Mouse (Mus musculus): ENCODE results near the gene Il13ra1.

Il13ra1 gene

DNA sequence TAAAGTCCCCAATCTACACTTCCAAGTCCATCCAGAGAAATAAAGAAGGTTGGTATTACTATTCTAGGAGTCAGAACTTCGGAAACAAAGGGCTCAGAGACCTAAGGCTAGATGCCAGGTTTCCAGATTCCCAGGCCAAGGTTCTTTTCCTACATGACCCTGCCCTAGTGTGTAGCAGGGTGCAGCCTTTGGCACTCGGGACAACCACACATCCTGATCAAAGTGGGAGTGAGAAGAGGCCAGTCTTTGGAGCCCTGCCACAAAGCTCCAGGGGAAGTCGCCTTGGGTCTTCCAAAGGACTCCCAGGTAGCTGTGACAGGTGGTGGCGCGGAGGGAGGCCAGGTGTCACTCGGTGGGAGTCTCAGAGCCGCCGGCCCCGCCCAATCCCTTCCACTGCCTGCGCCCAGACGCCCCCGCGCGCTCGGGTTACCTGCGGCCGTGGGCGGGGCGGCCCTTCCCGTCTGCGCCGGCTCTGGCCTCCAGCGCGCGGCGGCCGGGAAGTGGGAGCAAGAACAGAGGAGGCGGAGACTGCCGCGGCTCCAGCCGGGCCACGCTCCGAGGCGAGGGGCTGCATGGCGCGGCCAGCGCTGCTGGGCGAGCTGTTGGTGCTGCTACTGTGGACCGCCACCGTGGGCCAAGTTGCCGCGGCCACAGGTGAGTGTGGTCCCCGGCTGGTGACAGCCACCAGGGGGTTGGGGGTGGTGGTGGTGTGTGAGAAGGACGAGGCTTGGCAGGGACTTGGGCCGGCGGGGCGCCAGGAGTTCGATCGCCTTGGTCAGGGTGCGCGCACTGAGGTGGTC lies at the start of gene Il13ra1:
Gene Il13ra1 (plus strand): TSS at position 489 of the 800 bp plus-strand sequence.
- DNase-seq (ENCODE audit: low spot score in 2 of 2): peak in 1 of 2 experiments; percentile 11

DNA sequence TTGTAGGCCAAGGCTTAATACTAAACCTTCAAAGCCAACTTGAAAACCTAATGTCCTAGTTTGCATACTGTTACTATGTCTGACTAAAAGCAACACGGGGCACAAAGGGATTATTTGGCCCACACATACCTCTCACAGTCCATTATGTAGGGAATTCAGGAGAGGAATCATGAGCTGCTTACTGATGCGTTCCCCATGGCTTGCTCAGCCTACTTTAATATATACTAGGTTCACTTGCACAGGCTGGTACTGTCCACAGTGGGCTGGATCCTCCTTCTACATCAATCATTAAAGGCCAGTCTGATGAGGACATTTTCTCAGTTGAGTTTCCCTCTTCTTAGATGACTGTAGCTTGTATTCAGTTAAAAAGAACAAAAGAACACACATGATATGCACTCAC lies 37.9 kb upstream of the Il13ra1 start:
- DNase-seq (ENCODE audit: low spot score in 2 of 2): no peak

DNA sequence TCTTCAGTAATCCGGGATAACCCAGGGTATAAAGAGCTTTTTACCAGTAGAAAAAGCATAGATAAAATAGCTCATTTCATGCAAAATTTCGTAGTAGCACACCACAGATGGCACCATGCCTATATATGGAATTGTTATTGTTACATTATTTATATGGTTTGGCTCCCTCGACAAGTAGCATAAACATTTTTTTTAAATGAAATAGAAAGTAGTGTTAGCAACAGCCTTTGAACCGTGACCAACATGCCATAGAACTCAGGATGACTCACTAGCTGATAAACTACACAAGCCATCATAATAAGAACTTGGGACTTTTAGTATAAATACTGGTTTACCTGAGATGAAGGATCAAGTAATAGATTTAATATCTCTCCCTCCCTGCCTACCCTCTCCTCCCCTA lies 34.7 kb upstream of the Il13ra1 start:
- no peak for DNase-seq (ENCODE audit: low spot score in 2 of 2)

DNA sequence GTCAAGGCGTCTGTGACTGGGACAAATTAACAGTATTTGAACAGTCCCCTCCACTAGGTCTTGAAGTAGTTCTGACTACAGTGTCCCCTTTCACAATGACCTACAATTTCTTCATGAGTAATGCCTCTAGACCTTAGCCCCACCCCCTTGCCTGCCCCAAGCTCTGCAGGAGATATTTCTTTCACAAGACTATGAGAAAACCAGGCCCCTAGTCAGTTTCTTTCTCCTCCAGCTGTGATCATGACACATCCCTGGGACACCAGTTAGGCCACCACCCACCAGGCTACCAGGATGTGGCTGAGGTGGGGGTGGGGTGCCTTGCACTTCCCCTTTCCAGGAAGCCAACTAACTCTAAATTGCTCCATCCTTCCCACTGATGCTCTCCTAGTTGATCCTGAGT lies 29.0 kb upstream of the Il13ra1 start:
- peak in 1 of 2 experiments; percentile 16 for DNase-seq (ENCODE audit: low spot score in 2 of 2)

DNA sequence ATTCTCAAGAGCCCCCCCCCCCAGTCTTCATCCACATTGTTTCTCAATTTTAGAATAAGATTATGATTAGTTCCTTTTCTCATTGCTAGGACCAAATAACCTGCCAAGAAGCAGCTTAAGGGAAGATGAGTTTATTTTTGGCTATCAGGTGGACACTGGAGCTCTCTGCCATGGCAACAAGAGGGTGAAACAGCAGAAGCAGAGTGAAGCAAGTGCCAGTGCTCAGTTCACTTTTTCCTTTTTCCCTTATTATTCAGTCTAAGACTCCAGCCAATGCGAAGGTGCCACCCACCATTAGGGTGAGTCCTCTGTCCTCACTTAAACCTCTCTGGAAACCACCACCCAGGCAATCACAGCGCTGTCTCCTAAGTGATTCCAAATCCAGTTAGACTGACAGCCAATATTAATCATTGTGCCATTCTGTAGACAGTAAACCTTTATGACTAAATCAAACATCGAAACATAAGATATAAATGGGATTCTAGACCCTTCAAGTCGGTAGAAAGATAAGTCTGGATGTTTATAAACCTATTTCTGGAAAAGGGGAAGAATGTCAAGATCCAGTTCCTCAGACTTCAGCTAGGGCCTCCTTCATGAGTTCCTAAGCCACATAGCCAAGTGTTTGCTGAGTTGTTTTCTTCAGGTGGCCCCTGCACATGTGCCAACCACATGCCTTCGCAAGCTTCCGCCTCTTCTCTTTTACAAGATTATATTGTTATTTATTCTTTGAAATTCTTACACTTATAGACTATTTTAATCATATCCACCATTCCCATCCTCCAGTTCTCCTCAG lies 23.2 kb upstream of the Il13ra1 start:
- no peak for DNase-seq (ENCODE audit: low spot score in 2 of 2)

GRCm38 (mm10) chrX:36100883-36101282 lies 11.0 kb upstream of the Il13ra1 start:
- no peak for DNase-seq (ENCODE audit: low spot score in 2 of 2)

DNA sequence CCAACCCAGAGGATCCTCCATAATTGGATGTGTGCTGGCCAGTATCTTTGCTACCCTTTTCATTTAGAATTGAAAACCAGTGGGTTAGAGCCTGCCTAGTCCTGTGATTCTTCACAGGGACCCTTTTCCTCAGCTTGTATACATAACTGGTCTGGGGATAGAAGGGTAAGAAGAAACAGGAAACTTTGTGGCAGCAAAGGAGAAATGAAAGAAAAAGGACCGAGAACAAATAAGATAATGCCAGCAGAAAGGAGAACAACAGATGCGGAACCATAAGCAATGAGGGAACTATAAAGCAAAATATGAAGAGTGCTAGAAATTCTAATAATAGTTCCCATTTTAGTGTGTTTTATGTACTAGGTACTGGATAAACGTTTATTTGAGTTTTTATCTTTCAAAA lies 10.6 kb upstream of the Il13ra1 start:
- no peak for DNase-seq (ENCODE audit: low spot score in 2 of 2)

DNA sequence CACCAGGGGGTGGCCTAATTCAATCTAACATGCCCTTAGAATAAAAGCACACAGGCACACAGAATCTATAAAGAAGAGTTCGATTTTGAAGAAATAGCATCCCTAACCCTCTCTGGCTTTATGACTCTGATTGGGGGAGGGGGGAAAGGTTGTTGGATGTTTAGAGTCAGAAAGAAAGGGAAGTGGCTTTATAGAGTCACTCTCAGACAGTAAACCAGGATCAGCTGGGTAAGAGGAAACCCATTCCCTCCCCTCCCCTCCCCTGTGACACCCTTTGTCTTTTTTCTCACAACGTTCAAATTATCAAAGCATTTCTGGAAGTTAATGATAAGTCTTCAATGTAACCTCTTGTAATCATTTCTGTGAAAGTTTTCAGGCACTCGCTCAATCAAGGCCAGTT lies 3.3 kb upstream of the Il13ra1 start:
- no peak for DNase-seq (ENCODE audit: low spot score in 2 of 2)

GRCm38 (mm10) chrX:36112422-36112750 lies 476 bp downstream of the Il13ra1 start:
- no peak for DNase-seq (ENCODE audit: low spot score in 2 of 2)

- no peak for DNase-seq (ENCODE audit: low spot score in 2 of 2)
Observed at GRCm38 (mm10) chrX:36115171-36115570, 3.3 kb downstream of the Il13ra1 start.

DNA sequence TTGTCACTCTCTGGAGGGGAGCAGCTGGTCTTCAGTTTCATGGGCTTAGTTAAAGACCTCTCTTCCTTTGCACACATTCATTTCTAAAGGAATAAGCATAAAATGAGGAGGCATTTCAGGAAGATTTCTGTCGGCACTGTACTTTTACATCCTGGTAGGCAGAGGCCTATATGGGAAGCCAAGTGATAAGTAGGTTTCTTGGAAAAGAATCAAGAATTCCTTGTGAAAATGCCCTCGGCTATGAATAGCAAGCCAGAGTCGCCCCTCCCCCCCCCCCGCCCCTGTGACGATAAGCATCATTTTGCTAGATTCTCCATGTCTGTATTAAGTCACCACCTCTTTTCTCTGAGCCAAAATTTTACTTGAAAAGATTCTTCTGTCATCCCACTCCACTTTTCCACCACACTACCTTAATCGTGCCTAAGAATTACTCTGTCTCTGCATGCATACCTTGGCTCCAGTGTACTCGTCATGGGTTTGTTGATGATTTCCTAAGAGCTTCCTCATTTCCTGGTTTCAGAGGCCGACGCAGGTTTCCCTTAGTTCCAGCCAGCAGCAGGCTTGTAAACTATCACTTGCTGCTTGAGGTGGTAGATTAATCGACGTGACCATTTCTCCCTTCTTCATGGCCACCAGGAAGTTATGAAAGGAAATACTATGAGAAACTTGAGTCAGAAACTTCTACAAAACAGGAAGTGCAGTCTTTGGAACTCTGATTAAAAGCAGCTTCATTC lies 17.3 kb downstream of the Il13ra1 start:
- DNase-seq (ENCODE audit: low spot score in 2 of 2): no peak

GRCm38 (mm10) chrX:36129771-36130108 lies 17.8 kb downstream of the Il13ra1 start:
- DNase-seq (ENCODE audit: low spot score in 2 of 2): no peak

DNA sequence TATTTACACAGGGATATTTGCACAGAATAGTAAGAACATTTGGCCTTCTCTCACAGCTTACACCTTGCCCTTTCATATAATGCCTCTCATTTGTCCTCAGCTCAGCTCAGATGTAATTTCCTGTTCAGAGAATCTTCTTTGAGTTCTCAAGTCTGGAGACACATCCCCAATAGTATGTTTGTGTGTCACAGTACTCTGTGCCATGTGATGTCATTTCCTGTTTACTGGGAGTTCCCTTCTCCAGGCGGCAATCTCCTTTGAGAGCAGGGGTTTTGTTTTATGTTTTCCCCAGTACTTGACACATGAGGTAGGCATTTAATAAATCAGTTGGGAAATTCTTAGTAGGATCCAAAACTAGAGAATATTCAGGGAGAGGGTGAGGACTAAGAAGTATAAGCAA lies 24.4 kb downstream of the Il13ra1 start:
- DNase-seq (ENCODE audit: low spot score in 2 of 2): no peak

DNA sequence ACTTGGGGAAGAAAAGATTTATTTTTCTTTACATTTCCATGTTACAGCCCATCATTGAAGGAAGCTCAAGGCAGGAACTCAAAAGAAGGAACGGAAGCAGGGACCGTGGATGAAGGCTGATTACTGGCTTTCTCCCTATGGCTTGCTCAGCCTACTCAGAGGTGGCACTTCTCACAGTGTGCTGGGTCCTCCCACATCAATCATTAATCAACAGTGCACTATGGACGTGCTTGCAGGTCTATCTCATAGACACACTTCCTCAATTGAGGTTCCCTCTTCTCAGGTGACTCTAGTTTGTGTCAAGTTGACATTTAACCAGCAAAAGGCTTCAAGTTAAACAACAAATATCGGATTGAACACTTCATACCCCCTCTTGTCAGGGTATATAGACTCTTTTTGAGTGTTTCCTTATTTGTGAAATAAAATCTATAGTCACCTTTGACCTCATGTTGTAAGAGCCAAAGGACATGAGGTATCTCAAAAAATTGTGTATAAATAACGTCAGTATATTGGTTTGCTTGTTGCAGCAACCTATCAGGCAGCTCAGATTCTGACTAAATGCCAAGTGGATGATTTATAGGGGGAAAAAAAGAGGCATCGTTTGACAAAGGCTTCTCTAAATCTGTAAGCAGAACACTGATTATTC lies 30.2 kb downstream of the Il13ra1 start:
- no peak for DNase-seq (ENCODE audit: low spot score in 2 of 2)

DNA sequence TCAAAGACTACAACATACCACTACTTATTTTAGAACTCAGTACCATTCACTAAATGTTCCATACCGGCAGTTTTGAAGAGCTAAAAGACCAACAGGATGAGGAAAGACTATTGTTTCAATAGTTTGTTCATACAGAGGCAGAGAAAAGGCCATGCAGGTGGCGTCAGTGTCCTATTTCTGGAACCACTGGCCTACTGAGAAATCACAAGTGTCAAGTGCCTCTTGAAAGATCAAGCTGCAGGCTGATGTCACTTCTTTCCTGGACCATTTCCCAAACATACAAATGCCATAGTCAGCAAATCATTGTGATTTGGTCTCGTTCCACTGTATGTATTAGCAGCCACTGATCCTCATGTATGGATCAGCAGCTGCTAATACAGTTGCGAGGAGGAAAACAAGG lies 34.8 kb downstream of the Il13ra1 start:
- no peak for DNase-seq (ENCODE audit: low spot score in 2 of 2)

GRCm38 (mm10) chrX:36150100-36150499 lies 38.2 kb downstream of the Il13ra1 start:
- no peak for DNase-seq (ENCODE audit: low spot score in 2 of 2)

DNA sequence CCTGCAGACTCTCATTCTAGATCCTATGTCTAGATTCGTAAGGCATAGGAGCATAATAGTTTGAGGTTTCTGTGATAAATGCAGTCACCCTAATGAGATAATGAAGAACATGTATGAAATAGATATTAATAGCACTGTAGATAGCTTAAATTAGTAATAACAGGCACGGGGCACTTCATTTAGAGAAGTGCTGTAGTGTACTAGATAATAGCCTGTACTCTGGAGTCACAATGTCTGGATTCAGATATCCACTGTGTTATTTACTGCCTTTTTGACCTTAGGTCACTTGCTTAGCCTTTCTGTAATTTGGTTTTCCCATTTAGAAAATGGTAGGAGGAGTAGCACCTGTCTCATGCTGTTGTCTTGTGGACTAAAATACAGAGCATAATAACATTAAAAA lies 44.8 kb downstream of the Il13ra1 start:
- no peak for DNase-seq (ENCODE audit: low spot score in 2 of 2)

DNA sequence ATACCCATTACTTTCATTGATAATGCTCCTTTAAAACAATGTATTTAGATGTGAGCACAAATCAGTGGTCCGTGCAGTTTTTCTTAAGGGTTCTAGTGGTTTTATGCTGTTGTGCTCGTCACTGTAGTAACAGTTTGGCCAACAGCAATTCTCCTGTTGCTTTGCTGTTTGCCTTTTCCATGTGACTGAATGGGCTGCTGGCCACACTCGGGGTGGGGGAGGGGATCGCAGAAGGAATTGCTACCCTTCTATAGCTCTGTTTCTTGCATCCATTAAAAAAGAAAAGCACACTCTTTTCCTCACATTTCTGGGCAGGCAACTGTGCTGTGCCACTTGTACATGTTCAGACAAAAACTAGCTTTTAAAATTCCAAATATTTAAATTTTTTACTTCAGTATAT lies 49.7 kb downstream of the Il13ra1 start:
- no peak for DNase-seq (ENCODE audit: low spot score in 2 of 2)

GRCm38 (mm10) chrX:36183625-36184024 lies 71.7 kb downstream of the Il13ra1 start:
- peak in 1 of 2 experiments; percentile 58 for DNase-seq (ENCODE audit: low spot score in 2 of 2)

- no peak for DNase-seq (ENCODE audit: low spot score in 2 of 2)
Observed at GRCm38 (mm10) chrX:36186036-36186435, 74.1 kb downstream of the Il13ra1 start.

DNA sequence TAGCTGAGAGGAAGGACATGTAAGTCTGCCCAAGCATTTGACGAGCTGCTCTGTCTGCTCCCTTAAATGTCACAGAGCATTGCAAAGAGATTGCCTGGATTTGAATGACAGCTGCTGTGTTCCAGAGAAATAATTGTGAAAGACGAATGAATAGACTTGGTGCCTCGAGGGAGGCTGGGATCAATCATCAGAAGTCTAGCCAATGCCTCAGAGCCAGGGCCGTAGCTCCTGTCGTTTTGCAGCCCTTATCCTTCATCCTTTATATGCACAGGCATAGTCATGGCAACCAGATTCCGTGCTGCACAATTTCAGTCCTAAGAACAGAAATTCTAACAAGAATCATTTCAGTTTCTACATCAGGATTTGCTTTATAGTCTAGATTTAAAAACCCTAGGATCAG lies 74.5 kb downstream of the Il13ra1 start:
- no peak for DNase-seq (ENCODE audit: low spot score in 2 of 2)

- DNase-seq (ENCODE audit: low spot score in 2 of 2): no peak
Observed at GRCm38 (mm10) chrX:36193951-36194350, 82.0 kb downstream of the Il13ra1 start.
